Mouse (Mus musculus) effector memory CD4-positive, alpha-beta T cell, adult 7 months (primary cell): ENCODE measurements around the gene Ushbp1. TPM values are rescaled to one million over a fixed set of nuclear protein-coding genes. Genes with fewer than 3 reads are reported as not detected.

Experiments
- polyA plus RNA-seq: library from polyadenylated mRNA; unstranded; fragments of 100-300 nt; shearing (Covaris generic); gene quantifications from one replicate; pipeline ENCODE4 v1.2.1, GENCODE M21; 2017

The Ushbp1 gene
- polyA plus RNA-seq: 0.29 TPM

GRCm38 (mm10) chr8:71395629-71396028, at the start of gene Ushbp1:
TSS of gene Ushbp1 (minus strand) at chr8:71395802.

GRCm38 (mm10) chr8:71405401-71406098, 9.9 kb upstream of the Ushbp1 start, which contains the start of gene Ankle1:
TSS of gene Ankle1 (plus strand) at chr8:71406010.

GRCm38 (mm10) chr8:71396639-71397305, 1.2 kb upstream of the Ushbp1 start, which contains the start of gene Babam1:
TSS of gene Babam1 (plus strand) at chr8:71396861.

GRCm38 (mm10) chr8:71381421-71381970, 14.1 kb downstream of the Ushbp1 start, which contains the start of gene Nr2f6:
TSS of gene Nr2f6 (minus strand) at chr8:71381960.

GRCm38 (mm10) chr8:71371236-71371848, 24.3 kb downstream of the Ushbp1 start, which contains the start of gene Ocel1:
TSS of gene Ocel1 (plus strand) at chr8:71371298.

GRCm38 (mm10) chr8:71366771-71367528, 28.7 kb downstream of the Ushbp1 start, which contains the start of gene Use1:
TSS of gene Use1 (plus strand) at chr8:71366848.

Other genes starting within 250 kb of the Ushbp1 start
- gene Myo9b, start 123.1 kb downstream of the Ushbp1 start, polyA plus RNA-seq: 54.4 TPM
- 23.1 TPM for gene Haus8, start 122.9 kb downstream of the Ushbp1 start, polyA plus RNA-seq
- 185 TPM for gene Use1, start 29.0 kb downstream of the Ushbp1 start, polyA plus RNA-seq
- 17.4 TPM for gene Ocel1, start 24.5 kb downstream of the Ushbp1 start, polyA plus RNA-seq
- gene Nr2f6, start 13.8 kb downstream of the Ushbp1 start, polyA plus RNA-seq: 7.6 TPM
- gene Babam1, start 1.1 kb upstream of the Ushbp1 start, polyA plus RNA-seq: 87.6 TPM
- gene Ankle1, start 10.2 kb upstream of the Ushbp1 start, polyA plus RNA-seq: 0.20 TPM
- gene Abhd8, start 67.9 kb upstream of the Ushbp1 start, polyA plus RNA-seq: 112 TPM
- 21.5 TPM for gene Mrpl34, start 69.2 kb upstream of the Ushbp1 start, polyA plus RNA-seq
- gene Dda1, start 73.4 kb upstream of the Ushbp1 start, polyA plus RNA-seq: 143 TPM
- gene Ano8, start 90.2 kb upstream of the Ushbp1 start, polyA plus RNA-seq: 16.6 TPM
- 6.5 TPM for gene Gtpbp3, start 92.3 kb upstream of the Ushbp1 start, polyA plus RNA-seq
- not detected for gene Plvap, start 116.0 kb upstream of the Ushbp1 start, polyA plus RNA-seq
- not detected for gene Ccdc194, start 129.9 kb upstream of the Ushbp1 start, polyA plus RNA-seq
- gene Bst2, start 141.7 kb upstream of the Ushbp1 start, polyA plus RNA-seq: 108 TPM
- gene Mvb12a, start 147.1 kb upstream of the Ushbp1 start, polyA plus RNA-seq: 65.2 TPM
- 13.9 TPM for gene Tmem221, start 163.1 kb upstream of the Ushbp1 start, polyA plus RNA-seq
- gene Nxnl1, start 170.8 kb upstream of the Ushbp1 start, polyA plus RNA-seq: 1.9 TPM
- gene Slc27a1, start 173.1 kb upstream of the Ushbp1 start, polyA plus RNA-seq: 16.1 TPM
- gene Pgls, start 196.4 kb upstream of the Ushbp1 start, polyA plus RNA-seq: 66.7 TPM
- gene Fam129c, start 201.8 kb upstream of the Ushbp1 start, polyA plus RNA-seq: 2.7 TPM
- gene Colgalt1, start 215.2 kb upstream of the Ushbp1 start, polyA plus RNA-seq: 30.3 TPM